Mouse (Mus musculus) layer of hippocampus, adult 8-10 months (tissue): ENCODE data around the gene Ddias. TPM values are rescaled to one million over a fixed set of nuclear protein-coding genes. Genes with fewer than 3 reads are reported as not detected.

Experiments used
- DNase-seq, 2 experiments: peaks; one replicate each; pipeline ENCODE4 v3.0.0; 2022; ENCODE audit warnings: low spot score in 2 of 2
- total RNA-seq, 4 experiments: library from RNA; stranded (reverse); gene quantifications; 2 replicates each; pipeline ENCODE4 v1.2.4; 2022

Ddias gene
- total RNA-seq, 4 experiments from 2014 or later, result 0.31 to 0.78 (median 0.51) TPM

DNA sequence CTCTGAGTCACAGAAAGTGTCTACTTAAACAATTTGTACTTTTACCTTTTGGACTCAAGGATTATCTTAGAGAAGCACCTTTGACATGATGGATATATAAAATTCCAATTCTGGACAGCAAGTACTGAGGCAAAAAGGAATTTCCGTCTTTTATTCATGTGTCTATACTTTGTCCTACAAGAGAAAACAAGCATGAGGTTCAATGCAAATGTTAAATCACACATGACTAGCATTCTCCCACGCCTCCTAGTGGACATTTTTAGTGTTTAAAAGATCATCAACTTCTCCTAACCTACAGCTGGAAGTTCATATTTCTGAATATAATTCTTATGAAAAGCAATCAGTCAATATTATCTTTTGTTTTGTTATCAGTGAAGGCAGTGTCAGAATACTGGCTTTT is 7.5 kb downstream of the Ddias start:
- no peak for DNase-seq

DNA sequence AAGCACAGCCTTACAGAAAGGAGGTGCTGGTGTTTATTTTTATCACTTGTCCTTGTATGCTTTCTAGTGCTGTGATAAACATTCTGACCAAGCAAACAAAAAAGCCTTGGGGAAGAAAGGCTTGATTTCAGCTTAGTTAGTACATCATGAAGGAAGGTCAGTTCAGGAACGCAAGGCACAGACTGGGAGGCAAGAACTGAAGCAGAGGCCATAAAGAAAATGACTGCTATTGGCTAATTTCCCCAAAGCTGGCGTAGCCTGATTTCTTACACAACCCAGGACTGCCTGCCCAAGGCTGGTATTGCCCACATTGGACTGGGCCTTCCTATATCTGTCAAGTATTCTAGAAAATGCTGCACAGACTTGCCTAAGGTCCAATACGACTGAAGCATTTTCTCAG is 25.8 kb downstream of the Ddias start:
- DNase-seq, result no peak

DNA sequence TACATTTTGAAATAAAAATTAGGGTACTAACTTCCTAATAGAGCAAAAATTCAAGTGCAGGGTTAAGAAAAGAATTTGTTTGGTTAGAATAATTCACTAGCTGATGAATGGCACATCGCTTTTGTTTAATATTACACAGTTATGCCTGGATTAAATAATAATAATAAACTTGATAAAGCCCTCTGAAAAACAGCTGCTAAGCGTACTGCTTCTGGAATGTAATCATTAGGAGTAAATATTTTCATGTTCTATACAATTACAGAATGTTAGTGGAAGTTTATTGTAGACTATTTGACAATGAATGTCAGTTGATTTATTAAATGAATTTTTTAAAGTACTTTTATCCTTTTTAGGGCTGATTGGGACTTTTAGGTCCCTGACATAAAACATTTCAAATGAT is 31.8 kb downstream of the Ddias start:
- no peak for DNase-seq

DNA sequence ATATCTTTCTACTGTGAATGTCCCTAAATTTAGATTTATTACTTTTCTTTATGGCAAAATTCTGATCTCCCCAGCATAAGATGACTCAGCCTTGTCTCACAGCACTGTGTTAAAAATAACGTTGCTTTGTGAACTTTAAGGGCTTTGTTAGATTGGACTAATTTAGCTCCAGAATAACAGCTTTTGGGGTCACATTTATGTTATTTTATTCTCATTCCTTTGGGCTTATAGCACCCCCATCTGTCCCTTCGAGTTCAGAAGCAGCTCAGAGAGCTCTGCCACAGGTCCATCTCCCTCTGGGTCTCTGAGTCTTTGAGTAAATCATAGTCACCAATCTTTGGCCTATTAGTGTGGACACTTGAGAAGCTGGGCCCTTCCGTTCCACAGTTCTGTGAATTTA is 36.1 kb downstream of the Ddias start:
- no peak for DNase-seq

DNA sequence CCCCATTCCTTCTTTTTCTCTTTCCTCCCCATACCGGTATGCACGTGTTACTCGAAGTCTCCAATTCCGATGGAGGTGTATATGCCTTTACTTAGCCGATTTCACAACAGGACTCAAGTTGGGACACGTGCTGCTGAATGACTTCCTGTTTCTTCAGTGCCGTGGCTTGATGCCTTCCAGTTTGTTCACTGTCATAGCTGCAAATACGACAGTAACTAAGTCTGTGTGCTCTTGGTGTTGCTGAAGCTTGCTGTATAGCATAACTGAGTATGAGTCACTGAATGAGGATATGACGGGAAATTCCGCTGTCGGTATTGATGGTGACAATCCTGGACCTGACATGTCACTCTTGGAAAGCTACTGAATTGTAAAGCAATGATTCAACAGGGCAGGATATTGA is 36.8 kb downstream of the Ddias start:
- no peak for DNase-seq

DNA sequence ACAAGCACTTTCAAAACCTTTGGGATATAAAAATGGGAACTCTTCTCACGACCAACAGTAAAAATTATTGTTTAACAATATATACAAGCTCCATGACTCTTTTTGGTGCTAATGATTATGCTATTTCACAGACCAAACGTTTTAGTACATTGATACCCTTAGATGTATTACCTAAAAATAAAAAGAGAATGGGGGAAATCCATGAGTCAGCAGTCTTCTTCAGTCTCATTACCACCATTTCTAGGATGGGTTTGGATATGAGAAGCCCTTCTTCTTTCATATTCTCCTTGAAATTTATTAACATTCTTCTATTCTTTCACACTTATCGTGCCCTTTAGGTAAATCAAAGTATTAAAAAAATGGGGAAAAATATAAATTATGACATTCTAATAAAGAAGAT is 37.6 kb downstream of the Ddias start:
- DNase-seq, result no peak

DNA sequence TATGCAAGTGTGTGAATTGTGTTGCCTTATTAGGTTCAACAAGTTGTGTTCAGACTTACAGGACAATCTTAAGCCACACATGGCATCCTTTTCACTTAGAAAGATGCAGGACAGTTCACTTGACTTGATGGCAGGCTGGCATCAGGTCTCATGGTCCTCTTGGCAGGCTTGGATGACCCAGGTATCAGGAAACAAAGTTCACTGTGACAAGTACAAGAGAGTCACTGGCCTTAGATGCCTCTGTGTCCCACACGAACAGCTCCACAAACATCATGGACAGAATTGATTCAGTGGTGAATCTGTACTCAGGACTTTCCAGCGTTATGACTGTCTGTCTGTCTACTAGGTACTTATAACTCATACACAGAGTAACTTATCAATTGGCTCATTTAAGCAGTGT is 39.7 kb downstream of the Ddias start:
- no peak for DNase-seq

DNA sequence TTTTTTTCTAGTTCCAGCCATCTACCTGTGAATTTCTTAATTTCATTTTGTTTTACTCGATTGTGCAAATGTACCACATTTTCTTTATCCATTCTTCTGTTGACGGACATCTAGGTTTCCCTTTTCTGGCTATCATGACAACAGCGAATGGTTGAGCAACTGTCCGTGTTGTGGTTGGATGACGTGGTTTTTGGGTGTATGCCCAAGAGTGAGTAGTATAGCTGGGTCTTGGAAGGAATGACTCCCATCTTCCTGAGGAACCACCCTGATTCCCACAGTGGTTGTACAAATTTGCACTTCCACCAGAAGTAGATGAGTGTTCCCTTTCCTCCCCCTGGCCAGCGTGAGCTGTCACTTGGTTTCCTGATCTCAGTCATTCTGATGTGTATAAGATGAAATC is 41.7 kb downstream of the Ddias start:
- DNase-seq, result no peak

DNA sequence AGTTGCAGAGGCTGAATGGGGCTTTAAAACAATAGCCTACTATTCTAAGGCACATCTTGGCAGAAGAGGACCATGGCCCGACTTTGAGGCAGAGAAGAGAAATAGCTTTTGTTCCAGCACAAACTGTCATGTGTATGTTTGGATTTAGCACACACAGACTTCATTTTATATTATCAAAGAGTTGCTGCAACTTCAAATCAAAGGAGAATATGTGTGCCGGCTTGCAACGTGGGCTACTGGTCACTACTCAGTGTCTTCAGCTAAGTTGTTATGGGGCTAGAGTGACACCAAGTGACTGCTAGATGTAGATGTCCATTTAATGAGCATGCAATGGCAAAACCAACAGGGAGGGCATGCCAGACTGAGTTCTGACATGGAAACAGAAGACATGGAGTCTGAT is 46.1 kb downstream of the Ddias start:
- DNase-seq, result peak; percentile 32 to 55

DNA sequence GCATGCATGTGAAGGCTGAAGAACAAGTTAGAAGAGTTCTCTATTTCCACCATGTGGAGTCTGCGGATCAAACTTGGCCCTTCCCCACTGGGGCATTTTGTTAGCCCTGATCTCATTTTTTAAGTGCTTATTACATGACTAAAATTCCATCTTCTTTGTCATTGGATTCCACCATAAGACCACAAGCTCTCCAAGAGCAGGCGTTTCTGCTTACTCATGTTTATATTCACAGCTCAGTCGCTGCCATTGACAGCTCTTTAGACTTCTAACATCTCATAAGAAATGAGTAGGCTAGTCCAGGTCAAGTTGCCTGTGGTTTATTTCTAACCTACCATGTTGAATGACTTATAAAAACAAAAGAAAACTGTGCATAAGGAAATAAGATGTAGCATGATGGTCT is 47.8 kb downstream of the Ddias start:
- no peak for DNase-seq

DNA sequence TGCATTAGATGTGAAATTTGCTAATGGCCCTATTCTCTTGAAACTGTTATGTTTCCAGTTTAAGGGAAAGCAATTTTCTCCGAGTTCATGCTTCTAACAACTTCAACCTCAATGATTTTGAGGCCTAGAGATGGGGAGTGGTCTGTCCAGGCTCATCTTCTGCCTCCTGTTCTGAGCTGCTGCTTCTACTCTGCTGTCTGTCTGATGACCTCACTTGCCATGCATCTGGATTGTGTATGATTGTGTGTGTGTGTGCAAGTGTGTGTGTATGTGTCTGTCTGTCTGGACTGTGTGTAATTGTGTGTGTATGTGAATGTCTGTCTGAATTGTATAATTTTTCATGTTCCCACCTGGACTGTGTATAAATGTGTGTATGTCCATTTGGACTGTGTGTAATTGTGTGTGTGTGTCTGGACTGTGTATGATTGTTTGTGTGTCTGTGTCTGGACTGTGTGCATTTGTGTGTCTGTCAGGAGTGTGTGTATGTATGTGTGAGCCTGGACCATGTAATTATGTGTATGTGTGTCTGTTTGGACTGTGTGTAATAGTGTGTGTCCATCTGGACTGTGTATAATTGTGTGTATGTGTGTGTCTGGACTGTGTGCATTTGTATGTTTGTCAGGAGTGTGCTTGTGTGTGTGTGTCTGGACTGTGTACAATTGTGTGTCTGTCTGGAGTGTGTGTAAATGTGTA is 51.5 kb downstream of the Ddias start:
- no peak for DNase-seq

DNA sequence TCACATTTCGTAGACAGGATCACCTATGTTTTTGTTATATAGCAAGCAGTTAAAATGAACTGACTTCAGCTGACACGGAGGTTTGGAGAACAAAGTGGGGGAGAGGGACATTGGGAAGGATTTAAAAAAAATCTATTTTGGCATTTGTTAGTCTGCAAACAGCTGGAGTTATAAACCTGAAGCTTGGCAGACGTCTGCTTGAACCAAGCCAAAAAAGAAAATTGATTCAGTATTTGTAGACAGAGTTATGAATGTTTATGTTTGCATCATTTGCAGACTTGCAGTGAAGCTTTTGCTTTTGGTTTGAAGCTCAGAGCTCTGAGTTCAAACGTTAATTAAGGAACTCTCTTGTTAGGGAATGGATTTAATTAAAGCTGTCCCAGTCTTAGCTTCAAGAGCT is 52.2 kb downstream of the Ddias start:
- DNase-seq, result no peak

DNA sequence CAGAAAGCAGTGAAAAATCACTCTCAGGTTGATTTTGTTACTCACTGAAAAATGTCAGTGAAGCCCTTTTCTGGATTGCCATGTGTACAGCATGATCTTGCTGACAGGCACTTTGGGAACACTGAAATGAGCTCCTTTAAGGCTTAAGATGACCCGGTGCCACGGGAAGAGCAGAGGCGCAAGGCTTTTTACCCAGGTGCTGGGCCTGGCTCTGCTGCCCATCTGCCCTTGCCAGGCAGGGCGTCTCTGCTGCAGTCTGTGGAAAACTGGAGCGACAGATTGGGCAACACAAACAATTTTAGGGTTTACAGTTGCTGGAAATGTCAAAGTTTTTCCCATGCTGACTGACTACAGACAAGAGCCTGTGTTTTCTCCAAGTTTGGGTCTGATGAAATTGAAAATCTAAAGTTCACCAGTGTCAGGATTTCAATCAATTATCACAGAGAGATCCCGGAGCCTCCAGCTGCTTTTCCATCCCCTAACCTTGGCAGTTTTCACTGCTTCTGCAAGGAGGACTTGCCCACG is 53.0 kb downstream of the Ddias start:
- DNase-seq, result no peak

DNA sequence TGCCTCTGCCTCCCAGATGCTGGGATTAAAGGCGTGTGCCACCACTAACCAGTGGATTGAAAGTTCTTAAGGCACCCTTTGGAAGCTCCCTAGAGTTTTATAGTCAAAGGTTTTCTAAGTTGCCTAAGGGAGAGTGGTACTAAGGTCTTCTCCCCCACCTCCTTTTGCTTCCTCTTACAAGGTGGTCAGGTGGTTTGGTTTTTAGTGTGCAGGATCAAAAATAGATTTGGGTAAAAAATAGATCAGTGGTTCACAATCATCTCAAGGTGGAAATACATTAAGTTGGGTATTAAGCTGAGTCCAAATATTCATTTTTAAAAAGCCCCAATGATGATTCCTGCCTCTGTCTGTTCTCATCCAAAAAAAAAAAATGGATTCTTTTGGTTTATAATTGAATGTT is 53.6 kb downstream of the Ddias start:
- no peak for DNase-seq

DNA sequence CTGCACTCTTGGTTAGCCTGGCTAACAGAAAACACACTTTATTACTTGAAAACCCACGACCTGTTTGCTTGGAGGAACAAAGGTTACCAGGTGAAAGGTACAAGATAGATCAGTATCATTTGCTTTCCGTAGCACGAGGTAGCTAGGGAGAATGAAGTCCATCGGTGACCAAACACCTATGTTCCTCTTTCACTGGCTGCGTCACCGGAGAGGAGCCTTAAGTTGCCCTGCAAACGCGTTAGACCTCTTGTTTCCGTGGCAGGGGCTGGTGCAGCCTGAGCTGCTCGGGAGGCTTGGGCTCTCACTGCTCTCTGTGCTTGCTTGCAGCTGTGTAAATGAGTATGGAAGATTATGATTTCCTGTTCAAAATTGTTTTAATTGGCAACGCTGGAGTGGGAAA is 54.4 kb downstream of the Ddias start:
- DNase-seq, result no peak

DNA sequence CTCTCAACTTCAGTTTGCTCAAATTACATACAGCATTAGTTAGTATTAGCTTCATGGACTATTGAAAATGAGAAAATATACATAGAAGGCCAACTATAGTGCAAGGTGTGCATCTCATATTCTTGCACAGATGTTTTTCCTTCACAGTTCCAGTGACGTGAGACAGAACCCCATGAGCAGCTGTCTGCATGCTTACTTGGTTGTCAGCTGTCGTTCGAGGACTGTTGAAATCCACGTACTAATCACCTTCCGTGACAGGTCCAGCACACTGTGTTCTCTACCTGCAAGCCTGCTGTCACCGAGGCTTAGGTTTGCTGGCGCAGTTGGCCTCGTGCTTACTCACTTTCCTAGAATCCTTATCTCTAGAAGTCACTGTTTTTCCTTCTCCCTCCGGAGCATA is 56.2 kb downstream of the Ddias start:
- no peak for DNase-seq

DNA sequence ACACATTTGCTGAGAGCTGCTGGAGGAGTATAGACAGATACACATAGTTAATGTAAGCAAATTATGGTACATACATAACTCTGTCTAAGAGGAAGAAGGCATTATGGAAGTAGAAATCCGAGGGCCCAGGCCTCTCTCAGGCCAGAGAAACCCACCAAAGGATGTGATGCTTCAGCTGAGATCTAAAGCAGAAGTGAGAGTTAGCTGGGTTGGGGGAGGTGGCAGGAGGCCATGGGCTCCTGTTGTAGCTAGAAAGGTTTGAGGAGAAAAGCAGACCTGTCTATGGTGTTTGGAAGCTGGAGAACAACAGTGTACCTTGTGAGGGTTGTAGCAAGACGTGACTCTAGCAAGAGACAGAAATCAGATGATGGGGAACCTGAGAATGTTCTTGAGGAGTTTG is 56.8 kb downstream of the Ddias start:
- DNase-seq, result no peak

DNA sequence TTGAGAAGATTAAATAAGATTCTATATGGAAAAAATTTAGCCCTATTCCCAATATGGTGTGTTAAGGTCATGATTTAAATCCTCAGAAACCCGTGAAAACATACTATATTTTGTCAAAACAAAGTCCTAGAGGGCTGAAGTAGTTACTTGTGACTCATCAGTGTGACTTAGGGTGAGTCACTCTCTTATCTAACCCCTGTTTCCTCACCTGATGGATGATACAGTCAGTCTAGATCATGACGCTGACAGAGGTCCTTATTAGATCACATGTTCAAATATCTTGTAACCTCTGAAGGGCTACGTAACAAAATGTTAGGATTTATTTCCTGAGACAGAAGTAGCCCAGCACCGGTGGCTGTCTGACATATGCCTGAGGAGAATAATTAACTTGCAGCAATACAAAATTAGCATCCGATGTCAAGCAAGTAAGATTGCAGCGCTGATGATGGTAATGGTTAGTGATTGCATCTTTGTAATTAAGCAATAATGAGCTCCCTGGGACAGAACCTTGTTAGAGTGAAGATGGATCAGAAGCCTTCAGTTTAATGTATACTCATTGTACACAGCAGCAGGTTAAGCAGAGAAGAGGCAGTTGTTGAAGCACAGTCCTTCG is 62.3 kb downstream of the Ddias start:
- DNase-seq, result no peak

Other genes starting within 250 kb of the Ddias start
- 10 to 100 TPM; 17.3 to 20.5 (median 18.7) TPM for gene Ankrd42, start 237.1 kb downstream of the Ddias start, total RNA-seq
- gene Pcf11, start 204.3 kb downstream of the Ddias start, total RNA-seq, result 10 to 100 TPM; 58.7 to 71.1 (median 63.8) TPM
- gene Rab30, start 132.6 kb downstream of the Ddias start, total RNA-seq, result 10 to 100 TPM; 37.0 to 42.0 (median 40.7) TPM
- gene Prcp, start 223 bp upstream of the Ddias start, total RNA-seq, result 10 to 100 TPM in 2 of 4 experiments, 1 to 10 TPM in 2; 6.1 to 13.1 (median 10.2) TPM
- gene Fam181b, start 205.6 kb upstream of the Ddias start, total RNA-seq, result 10 to 100 TPM; 16.6 to 21.8 (median 19.6) TPM